Mouse (Mus musculus) NIH3T3 (cell line): ENCODE measurements at regions not wholly inside any gene's neighbourhood (a gene's known extent, or its start where the extent isn't known, plus 50 kb on each side); places are given as distances from the start of the nearest gene placed in this dataset.
A peak's percentile ranks its signal among the peaks of the same experiment; 100 is the strongest.

Source experiments
- DNase-seq: peaks from one replicate; pipeline ENCODE4 v3.0.0-alpha.2; 2012; ENCODE audit warnings: low read depth

DNA sequence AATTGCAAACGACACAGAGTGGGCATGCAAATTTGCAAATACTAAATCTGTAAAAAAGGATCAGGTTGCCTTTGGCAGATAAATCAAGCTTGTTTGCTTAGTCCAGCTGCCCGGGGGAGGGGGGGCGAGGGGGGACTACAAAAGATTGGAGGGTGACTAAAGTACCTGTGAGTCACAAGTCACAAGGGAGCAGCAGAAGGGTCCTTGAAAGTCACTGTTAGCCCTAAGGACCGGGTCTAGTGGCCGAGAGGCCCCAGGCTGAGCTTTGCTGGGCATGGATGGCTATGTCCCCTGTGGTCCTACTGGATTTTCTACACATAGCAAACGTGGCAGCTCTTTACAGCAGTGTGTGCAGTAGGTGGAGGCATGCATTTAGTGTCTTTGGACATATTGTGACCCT lies 118.4 kb upstream of the Pitx1 start:
- DNase-seq: no peak

DNA sequence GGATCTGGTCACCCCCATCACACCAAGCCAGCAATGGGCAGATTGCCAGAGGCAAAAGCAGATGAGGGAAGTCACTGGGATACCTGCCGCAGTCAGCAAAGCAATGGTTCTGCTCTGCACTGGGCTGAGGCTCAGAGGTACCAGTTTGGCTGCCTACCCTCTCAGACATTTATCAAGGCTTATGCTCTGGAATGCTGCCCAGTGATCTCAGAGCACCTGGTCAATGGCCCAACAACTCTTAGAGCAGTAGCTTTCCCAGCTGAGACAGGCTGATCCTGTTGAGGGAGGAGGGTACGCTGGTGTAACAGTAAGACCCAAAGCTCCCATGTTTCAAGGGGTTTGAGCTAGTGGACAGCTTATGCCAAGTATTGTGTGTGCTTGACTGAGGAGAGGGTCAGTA lies 117.4 kb upstream of the Pitx1 start:
- DNase-seq: no peak

DNA sequence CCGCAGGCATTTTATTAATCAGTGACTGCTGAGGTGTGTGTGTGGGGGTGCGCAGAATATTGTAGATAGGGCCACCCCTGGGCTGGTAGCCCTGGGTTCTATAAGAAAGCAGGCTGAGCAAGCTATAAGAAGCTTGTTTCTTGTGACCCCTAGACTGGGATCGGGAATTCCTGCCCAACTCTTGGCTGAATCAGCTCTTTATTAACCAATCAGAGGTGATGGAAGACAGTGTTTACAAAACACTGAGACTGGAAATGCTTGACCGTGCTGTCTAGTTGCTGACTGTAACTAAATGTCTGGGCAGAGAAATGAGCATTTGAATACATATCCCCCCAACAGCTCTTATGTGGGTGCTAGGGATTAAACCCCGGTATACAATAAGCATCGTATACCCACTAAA lies 114.8 kb upstream of the Pitx1 start:
- DNase-seq: no peak

DNA sequence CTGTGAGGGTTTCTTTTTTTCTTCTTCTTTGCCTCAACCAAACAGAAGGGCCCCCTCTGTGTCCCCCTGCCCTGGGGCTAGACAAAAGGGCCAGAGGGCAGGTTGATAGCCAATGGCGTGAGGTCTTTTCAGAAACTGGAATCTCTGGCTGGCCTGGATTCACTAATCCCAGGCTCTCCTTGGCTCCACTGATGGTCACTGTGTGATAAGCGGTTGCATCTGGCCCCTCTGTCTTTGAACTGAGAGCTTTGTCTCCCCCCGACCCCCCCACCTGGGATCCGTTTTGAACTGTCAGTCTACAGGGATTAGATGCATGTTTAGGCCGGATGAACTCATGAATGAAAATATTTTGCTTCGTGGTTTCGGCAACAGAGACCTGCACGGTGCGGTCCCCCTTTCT lies 112.6 kb upstream of the Pitx1 start:
- DNase-seq: no peak

DNA sequence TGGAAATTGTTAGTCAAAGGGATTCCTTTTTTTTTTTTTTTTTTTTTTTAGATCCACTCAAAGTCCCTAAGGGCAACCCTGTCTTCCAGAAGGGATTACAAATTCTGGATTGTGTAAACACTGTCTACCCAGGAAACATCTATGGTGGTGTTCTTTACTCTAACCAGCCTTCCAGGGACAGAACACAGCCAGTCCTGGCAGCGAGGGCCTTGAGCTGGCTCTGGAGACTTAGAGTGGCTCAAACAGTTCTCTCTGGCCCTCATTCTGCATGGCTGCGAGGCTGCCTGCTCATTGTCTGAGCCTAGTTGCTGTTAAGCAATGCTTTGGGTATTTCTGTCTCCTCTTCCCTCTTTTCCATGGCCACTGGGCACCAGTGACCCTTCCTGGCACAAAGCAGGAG lies 112.2 kb upstream of the Pitx1 start:
- no peak for DNase-seq

DNA sequence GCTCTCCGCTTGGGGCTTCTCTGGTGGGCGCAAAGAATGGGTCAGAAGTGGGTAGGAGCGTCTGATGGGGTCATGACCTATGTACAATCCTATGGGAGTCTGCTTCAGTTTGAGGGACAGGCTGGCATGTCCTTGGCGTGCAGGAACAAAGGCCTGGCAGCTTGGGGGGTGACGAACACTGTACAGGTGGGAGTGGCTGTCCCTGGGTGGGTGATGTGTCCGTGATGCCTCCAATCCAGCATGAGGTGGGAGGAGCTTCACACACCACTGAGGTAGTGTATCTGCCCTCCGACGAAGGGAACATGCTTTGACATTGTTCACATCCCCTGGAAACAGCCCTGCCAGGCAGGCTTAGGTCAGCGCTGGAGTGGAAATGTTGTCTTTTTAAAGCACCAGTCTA lies 101.4 kb upstream of the Pitx1 start:
- no peak for DNase-seq

DNA sequence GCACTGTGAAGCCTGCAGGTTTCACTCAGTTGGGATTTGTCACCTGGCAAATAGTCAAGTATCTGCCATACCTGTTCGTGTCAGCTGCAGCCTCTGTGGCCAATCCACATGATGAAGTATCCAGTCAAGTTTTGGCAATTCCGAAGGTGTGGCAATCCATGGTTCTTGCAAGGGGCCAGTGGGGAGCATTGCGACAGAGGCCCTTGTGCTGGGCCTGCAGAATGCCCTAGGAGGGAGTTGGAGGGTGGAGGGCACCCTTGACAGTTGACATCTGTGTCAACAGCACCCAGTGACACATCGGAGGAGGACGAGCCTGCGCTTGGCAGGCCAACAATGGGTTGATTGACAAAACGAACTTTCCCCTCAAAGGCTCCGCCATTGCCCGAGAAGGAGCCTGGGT lies 101.0 kb upstream of the Pitx1 start:
- DNase-seq: no peak

DNA sequence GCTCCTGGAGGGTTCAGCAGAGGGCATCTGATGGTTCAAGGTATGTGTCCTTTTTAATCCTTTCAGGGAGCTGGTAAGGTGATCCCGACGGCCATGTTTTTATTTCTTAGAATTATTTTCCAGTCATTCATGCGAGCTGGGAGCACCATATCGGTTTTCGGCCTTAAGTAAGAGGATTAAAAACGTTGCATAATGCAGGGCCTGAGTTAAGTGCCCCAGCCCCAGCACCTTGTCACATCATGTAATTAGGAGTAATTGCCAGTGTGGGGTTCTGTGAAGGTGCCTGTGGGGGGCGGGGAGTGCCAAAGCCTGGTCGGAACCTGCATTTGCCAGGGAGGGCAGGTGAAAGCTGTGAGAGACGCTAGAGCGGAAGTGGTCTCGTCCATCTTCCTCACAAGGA lies 94.6 kb upstream of the Pitx1 start:
- DNase-seq: no peak

DNA sequence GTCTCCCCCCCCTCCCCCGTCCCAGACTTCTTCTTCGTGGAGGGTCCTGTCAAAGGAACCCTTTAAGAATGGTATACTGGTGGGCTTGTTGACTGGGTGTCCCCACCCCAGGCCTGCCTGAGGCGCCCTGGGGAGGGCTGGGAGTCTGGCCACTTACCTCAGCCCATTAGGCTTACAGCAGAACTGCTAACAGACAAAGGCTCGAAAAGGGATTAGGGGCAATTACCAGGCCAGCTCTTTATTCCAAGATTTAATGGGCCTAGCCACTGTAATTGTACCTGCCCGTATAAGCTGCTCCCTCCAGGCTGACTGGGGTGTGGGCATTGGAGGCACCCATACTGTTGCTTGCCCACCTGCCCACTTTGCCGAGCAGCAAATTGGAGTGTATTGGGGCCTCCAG lies 93.8 kb upstream of the Pitx1 start:
- no peak for DNase-seq

DNA sequence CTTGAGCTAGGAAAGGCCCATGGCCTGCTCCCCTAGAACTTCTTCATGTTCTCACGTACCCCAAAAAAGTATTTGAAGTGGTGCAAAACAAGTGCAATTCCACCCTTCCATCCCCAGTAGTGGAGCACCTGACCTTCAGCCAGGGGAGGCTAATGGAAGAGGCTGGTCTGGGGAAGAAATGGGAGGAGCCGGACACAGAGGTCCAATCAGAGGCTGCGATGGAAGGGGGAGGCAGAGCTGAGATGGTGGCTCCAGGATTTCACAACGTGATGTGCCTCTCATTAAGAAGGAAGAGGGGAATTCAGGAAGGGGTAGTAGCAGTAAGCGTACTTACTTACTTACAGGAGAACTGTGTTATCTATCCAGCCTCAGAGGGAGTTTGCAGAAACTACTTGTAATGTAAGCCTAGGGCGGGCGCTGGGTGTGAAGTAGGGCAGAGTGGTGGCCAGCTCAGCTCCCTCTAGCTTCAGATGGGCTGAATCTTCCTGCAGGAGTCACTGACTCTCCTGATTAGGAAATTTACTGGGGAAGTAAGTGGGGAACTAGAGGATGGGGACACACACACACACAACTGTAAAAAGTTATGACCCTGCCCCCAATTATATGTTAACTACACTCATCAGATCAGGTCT lies 87.6 kb upstream of the Pitx1 start:
- peak; percentile 5 for DNase-seq

DNA sequence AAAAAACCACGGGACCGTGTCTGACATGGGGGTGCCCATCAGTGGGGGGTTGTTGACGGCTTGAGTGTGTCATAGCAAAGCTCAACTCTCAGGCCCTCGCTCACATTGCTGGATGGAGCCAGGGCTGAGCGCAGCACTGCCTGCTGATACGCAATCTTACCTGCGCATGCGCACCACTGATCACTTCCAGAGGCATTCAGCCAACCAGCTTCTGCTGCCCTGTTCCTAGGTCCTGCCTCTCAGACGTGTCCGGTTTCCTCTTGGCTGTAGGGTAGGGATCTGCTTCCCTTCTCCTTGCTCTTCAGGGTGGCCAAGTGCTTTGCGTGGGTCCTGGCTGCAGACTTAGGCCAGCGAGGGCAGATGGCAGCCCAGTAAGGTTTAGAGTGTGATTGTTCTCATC lies 81.3 kb upstream of the Pitx1 start:
- DNase-seq: no peak

DNA sequence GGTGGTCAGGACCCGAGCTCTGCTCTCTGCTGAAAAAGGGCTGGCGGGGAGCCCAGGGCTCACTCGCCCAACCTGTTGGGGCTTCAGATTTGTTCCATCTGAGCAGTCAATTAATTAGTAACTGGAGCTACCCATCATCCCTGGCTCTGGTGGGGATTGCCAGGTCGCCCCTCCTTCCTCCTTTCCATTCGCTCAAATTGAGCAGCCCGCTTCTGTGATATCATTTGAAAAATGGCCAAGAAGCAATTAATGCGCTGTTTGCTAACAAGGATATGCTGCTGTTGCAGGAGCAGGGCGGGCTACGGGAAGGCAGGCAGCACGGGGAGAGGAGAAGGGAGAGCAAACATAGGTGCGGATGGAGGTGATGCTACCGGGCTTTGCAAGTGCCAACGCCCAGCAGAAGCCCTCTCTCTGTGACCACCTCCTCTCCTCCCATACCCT lies 76.3 kb upstream of the Pitx1 start:
- DNase-seq: no peak

DNA sequence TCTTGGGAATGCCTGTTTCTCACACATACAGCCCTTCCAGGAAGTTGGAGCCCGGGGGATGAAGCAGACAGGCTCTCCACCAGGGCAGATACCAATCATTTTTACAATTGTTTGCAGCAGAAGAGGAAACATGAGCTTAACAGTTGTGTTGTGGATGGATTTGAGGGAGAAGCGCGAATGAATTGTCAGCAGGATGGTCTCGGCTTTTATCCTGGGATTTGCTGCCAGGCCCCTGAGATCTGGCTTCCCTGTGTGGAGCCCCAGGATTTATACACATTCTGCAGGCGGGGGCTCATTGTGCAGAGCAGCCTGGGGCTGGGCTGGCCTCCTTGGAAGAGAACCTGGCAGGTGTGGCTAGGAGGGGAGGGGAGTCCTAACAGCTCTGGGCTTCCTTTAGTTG lies 73.9 kb upstream of the Pitx1 start:
- DNase-seq: no peak

DNA sequence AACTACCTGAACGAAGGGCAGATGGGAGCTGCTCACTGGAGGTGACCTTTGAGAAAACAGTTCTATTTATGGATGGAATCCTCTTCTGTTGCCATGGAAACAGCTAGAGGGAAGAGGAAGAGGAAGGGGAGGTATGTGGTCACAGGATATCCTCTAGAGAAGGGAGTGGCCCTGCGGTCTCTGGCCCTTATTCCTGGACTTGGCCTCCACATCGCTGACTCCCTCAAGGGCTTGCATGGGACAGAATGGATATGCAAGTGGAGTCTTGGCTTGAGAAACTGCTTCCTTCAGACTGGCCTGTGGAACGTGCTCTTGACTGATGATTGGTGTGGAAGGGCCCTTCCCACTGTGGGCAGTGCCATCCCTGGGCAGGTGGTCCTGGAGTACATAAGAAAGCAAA lies 68.9 kb upstream of the Pitx1 start:
- DNase-seq: no peak

DNA sequence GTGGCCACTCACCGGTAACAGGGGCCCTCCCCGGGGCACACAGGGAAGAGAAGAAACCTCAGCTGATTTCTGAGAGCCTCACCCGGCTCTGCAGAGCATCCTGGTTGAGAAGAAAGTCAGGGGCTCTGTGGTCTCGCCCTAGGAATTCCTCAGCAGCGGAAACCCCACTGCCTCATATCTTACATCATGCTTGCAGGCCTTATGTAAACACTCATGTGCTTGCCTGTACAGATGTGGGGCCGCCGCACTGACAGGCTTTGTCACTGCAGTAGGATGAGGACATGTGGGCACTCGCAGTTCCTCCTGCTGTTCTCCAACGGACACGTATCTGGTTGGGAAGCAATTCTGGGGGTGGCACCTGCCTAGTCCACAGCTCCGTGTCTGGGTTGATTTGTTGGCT lies 66.3 kb upstream of the Pitx1 start:
- DNase-seq: no peak

DNA sequence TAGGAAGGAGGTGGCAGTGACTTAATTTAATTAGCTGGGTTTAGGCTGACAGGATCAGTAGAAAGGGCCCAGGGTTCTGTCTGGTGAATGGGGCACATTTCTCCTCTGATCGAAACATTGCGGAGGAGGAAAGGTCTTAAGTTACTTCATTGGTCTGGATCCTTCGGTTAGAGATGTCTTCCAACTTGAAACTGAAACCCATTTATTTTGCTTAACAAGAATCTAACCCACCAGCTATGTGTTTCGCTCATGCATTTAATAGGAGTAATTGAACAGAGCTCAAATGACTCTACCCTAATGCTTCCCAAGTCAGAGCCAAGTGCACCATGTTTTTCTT lies 64.2 kb upstream of the Pitx1 start:
- no peak for DNase-seq

DNA sequence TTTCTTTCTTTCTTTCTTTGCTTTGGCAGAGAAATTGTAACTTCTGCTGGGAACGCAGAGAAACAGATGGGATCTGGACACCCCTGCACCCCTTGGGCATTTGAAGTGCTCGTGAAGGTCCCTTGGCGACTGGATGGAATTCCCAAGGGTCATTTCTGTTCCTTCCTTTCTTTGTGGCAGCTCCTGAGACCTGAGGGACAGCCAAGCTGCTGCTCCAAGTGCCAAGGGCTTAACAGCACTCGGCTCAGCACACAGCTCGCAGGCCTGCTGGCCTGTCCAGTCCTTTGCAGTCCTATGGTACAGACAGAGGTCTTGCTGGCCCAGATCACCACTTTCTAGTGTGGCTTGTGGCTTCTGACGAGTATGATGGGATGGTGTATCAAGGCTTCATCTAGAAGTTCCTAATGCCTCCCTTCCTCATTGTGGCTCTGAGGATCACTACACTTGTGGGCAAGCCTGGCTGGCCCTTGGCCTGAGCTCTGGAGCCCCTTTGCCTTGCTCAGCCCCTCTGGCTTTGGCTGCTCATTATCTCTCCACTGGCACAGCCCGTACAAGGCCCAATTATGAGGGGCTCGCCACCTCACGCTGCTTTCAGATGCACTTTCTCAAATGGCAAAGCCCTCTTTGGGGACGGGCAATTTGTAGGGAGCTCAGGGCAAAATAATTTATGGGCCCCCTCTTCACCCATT lies 63.7 kb upstream of the Pitx1 start:
- no peak for DNase-seq

DNA sequence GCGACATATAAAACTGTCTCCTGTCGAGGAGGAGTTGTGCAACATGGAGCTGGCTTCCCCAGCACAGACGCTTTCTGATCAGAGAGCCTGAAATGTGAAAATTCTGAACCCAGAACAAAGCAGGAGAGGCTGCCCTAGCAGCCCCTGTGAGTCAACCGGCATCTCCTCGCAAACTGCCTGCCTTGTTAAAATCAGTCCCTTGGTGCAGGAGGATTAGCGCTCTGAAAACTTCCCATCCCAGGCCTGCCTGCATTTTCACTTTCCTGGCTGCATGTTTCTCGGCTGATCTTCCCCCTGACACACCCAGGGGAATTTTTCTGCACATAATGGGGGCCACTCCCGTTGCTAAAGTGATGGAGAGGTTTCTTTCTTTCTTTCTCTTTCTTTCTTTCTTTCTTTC lies 63.0 kb upstream of the Pitx1 start:
- peak; percentile 11 for DNase-seq

DNA sequence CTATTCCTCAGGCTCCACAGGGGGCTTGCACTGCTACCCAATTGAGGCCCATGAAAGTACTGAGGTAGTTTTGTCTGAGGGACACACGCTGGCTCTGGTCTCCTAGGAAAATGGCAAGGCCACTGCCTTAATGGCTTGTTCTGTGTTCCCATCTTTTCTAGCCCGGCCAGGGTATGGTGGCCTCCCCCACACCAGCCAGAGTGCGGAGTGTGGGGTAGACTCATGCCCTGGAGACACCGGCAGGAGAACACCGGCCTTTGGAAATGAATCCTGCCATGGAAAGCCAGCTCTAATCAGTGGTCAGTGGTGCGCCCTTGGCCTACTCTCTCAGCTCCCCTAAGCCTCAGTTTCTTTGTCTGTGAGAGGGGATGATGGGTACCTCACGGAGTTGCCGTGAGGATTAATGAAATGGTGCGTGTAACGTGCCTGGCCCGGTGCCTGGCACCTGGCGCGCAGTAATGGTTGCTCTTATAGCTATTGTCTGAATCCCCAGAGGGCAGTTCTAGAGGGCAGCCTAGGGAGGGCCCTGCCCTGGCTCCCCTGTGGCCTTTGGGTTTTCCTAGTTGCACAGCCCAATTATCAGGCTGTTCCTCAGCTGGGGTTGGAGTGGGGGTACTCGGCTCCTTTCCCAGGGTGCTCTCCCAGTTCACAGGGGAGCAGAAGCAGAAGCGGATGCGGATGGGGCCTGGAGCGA lies 62.4 kb upstream of the Pitx1 start:
- no peak for DNase-seq

DNA sequence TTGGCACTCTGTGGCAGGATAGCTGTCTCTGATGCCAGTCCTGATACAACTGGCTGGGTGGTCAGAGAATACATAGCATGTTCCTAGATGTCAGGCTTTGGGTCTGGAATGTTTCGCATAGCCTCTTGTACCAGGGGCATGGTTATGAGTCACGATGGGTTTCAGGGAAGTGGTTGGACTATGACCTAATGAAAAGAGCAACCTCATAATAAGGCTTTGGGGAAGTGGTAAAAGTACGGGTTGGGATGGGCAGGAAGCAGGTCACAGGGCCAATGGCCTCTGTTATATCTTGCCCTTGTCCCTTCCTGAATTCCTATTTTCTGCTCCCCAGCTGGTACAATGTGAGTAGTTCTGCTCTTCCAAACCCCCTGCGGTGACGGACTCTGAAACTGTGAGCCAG lies 59.5 kb upstream of the Pitx1 start:
- DNase-seq: no peak

DNA sequence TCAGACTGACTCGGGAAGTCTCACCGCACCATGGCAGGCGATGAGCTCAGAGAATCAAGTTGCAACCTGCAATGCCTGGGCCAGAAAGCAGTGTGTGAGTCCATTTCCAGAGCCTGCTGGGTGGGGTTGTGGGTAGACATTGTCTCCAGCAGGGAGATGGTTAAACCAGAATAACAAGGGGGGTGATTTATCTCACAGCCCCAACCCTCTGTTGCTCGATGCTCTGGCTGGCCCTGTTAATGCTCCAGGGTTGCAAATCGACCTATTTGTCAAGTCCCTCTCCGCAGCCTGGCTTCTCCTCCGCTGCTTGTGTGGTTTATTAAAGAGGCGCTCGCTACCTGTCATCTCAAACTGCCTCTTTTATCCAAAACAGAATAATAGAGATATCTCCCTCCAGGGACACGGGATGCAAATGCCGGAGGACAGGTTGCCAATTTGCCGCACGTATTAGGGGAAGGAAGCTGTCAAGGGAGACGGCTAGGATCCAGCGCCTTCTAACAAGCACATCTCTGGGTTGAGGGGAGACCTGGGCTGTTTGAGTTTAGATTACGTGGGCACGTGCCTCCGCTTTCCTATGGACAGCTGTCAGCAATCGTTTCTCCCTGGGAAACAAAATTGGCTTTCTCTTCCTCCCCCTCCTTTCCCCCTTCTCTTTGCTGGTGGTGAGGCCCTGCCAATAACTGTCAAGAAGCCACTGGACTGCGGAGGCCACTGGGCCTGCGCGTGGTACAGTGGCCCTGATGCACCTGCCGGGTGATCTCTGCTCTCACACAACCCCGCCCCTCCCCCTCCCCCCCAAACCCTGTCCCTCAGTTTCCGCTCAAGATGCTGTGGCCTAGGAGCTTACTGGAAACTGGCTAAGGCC lies 57.4 kb upstream of the Pitx1 start:
- DNase-seq: no peak

DNA sequence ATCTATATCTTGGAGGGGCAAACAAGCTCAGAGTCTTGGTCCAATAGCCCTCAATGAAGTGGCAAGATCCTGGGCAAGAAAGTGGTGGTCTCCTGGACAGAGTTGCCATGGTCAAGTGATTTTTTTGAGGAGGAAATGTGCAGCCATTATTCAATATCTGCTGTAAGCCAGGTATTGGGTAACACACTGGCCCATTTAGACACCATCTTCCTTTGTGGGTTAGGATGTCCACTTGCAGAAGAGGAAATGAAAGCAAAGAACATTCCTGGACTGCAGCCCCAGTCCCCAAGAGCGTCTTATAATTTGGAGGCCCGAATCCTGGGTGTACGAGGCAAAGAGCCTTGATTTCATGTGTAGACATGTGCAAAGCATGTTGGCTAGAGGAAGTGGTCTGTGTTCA lies 56.3 kb upstream of the Pitx1 start:
- DNase-seq: no peak
